Mouse (Mus musculus): ENCODE data around the gene Xpnpep1. TPM values are rescaled to one million over a fixed set of nuclear protein-coding genes. Genes with fewer than 3 reads are reported as not detected.

Gene Xpnpep1
- polyA plus RNA-seq, 1 experiment from 2014 or later: 85.5 TPM

DNA sequence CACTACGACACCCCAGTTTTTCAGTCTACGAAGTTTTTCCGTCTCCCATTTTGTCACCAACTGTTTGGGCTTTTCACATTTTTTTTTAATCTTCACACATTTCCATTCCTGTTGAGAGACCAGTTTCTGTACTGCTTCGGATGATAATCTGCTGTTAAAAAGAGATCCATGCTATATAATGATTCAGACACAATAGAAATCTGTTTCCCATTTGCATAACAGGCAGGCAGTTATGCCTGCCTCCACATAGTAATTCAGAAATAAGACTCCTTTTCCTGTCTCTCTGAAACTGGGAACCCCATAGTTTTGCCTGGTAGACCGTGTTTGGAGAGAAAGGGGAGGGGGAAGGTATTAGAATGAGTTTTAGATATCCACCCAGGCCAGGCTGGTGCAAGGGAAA, 31.6 kb upstream of the Xpnpep1 start:
- no peak overlapping the region for H3K27ac ChIP-seq (ENCODE audit: low read length)

DNA sequence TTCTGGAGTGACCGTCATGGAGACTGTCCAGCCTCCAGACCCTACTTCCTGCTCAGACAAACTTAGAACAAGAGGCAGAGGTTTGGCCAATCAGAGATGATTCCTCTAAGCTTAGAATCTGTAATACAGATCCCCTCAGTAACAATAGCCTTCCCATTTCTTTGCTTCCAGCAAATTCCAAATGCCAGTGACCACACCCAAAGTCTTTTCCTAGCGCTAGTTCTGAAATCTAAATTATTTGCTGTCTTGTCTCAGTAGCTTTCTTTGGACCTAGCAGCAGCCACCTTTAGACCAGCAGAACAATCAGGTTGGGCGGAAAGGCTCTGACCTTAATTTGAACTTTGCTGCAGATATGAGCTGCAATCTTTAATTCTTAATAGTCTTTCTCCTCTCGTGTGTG, 30.9 kb upstream of the Xpnpep1 start:
- no peaks in the 10 kb centered on the region for H3K36me3 ChIP-seq (ENCODE audit: control insufficient read depth, insufficient read depth)
- no peak overlapping the region for H3K27ac ChIP-seq (ENCODE audit: low read length)
- H3K9ac ChIP-seq (ENCODE audit: low read depth, low read length): no peak overlapping the region
- ATAC-seq (ENCODE audit: low read depth): no peak
- H3K4me3 ChIP-seq (ENCODE audit: low read depth, low read length): no peak overlapping the region
- WGBS (ENCODE audit: insufficient replicate concordance): 66% methylated on average over 4 of the region's 4 CpGs
- no peaks in the 10 kb centered on the region for H3K27me3 ChIP-seq (ENCODE audit: control insufficient read depth, insufficient read depth, low read depth, low read length)
- no peak overlapping the region for H3K4me2 ChIP-seq (ENCODE audit: low read depth, low read length)
- no peaks in the 10 kb centered on the region for H3K9me3 ChIP-seq (replicated peaks; ENCODE audit: control insufficient read depth, low read length)
- H3K4me1 ChIP-seq (ENCODE audit: control insufficient read depth, low read depth, low read length): no peaks in the 10 kb centered on the region

More for the DNA sequence above, 31.6 kb upstream of the Xpnpep1 start:
- Histone ChIP-seq H3K4me2 (ENCODE audit: low read depth, low read length) (no peak overlapping the region), H3K4me1 (ENCODE audit: control insufficient read depth, low read depth, low read length) (no peaks in the 10 kb centered on the region), H3K9ac (ENCODE audit: low read depth, low read length) (no peak overlapping the region), H3K9me3 (replicated peaks; ENCODE audit: control insufficient read depth, low read length) (no peaks in the 10 kb centered on the region), H3K4me3 (ENCODE audit: low read depth, low read length) (no peak overlapping the region), H3K27me3 (ENCODE audit: control insufficient read depth, insufficient read depth, low read depth, low read length) (no peaks in the 10 kb centered on the region), H3K36me3 (ENCODE audit: control insufficient read depth, insufficient read depth) (no peaks in the 10 kb centered on the region)
- 68% methylated on average over 5 of the region's 5 CpGs for WGBS (ENCODE audit: insufficient replicate concordance)
- no peak for ATAC-seq (ENCODE audit: low read depth)

DNA sequence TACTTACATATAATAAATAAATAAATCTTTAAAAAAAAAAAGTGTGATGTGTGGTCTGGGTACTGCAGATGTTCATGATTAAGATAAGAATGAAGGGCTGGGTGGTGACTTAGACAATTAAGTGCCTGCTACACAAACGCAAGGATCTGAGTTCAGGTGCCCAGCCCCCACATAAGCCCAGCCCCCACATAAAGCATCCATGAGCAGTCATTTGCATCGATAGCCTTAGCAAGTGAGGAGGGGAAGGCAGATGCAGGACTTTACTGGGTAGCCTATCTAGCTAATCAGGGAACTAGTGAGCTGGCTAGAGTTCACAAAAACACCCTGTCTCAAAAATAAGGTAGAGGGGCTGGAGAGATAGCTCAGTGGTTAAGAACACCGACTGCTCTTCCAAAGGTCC, 29.4 kb upstream of the Xpnpep1 start:
- Histone ChIP-seq H3K4me3 (ENCODE audit: low read depth, low read length) (no peak overlapping the region), H3K9ac (ENCODE audit: low read depth, low read length) (no peak overlapping the region), H3K36me3 (ENCODE audit: control insufficient read depth, insufficient read depth) (no peaks in the 10 kb centered on the region), H3K4me1 (ENCODE audit: control insufficient read depth, low read depth, low read length) (no peaks in the 10 kb centered on the region), H3K27me3 (ENCODE audit: control insufficient read depth, insufficient read depth, low read depth, low read length) (no peaks in the 10 kb centered on the region), H3K9me3 (replicated peaks; ENCODE audit: control insufficient read depth, low read length) (no peaks in the 10 kb centered on the region), H3K4me2 (ENCODE audit: low read depth, low read length) (no peak overlapping the region), H3K27ac (ENCODE audit: low read length) (no peak overlapping the region)
- 52% methylated on average over 3 of the region's 3 CpGs for WGBS (ENCODE audit: insufficient replicate concordance)
- ATAC-seq (ENCODE audit: low read depth): no peak

DNA sequence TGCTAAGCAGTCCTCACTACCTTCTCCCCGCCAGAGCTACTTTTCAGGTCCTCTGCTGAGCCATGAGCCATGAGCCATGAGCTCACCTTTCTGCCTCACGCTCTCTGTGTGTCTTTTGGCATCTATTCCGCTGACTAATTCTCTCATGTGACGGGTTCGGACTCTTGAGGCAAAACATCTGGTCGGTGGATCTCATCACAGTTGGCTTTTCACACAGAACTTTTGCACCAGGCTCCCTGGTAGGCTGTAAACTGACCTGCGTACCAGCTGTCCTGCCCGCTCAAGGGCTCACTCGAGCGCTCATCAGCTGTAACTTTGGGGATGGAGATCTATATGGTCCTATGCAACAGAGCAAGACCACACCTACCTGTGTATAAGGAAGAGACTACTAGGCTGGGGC, 26.9 kb upstream of the Xpnpep1 start:
- H3K9ac ChIP-seq (ENCODE audit: low read depth, low read length): no peak overlapping the region
- H3K27ac ChIP-seq (ENCODE audit: low read length): no peak overlapping the region
- no peaks in the 10 kb centered on the region for H3K27me3 ChIP-seq (ENCODE audit: control insufficient read depth, insufficient read depth, low read depth, low read length)
- no peaks in the 10 kb centered on the region for H3K36me3 ChIP-seq (ENCODE audit: control insufficient read depth, insufficient read depth)
- 58% methylated on average over 10 of the region's 10 CpGs for WGBS (ENCODE audit: insufficient replicate concordance)
- no peak overlapping the region for H3K4me3 ChIP-seq (ENCODE audit: low read depth, low read length)
- no peak for ATAC-seq (ENCODE audit: low read depth)
- H3K4me2 ChIP-seq (ENCODE audit: low read depth, low read length): no peak overlapping the region
- no peaks in the 10 kb centered on the region for H3K9me3 ChIP-seq (replicated peaks; ENCODE audit: control insufficient read depth, low read length)
- no peaks in the 10 kb centered on the region for H3K4me1 ChIP-seq (ENCODE audit: control insufficient read depth, low read depth, low read length)

DNA sequence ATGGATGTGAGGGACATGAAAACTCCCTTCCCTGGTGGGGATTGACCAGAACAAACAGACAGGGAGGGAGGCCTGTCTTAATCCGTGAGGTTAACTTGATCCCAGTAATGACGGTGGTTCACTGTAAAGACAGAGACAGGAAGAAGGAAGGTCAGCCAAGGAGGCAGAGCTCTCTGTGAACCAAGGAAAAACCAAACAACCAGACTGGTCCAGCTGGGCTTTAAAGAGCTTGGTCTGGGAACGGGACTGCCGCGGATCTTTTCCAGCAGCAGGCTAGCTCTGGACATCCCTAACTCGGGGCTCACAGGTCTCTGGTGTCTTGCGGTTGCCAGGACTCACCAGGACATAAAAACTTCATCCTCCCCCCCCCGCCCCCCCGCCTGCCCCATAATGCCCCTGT, 26.5 kb upstream of the Xpnpep1 start:
- Histone ChIP-seq H3K4me1 (ENCODE audit: control insufficient read depth, low read depth, low read length) (no peaks in the 10 kb centered on the region), H3K4me2 (ENCODE audit: low read depth, low read length) (no peak overlapping the region), H3K4me3 (ENCODE audit: low read depth, low read length) (no peak overlapping the region), H3K36me3 (ENCODE audit: control insufficient read depth, insufficient read depth) (no peaks in the 10 kb centered on the region), H3K9me3 (replicated peaks; ENCODE audit: control insufficient read depth, low read length) (no peaks in the 10 kb centered on the region), H3K27me3 (ENCODE audit: control insufficient read depth, insufficient read depth, low read depth, low read length) (no peaks in the 10 kb centered on the region), H3K27ac (ENCODE audit: low read length) (no peak overlapping the region), H3K9ac (ENCODE audit: low read depth, low read length) (no peak overlapping the region)
- no peak for ATAC-seq (ENCODE audit: low read depth)
- 56% methylated on average over 9 of the region's 9 CpGs for WGBS (ENCODE audit: insufficient replicate concordance)

DNA sequence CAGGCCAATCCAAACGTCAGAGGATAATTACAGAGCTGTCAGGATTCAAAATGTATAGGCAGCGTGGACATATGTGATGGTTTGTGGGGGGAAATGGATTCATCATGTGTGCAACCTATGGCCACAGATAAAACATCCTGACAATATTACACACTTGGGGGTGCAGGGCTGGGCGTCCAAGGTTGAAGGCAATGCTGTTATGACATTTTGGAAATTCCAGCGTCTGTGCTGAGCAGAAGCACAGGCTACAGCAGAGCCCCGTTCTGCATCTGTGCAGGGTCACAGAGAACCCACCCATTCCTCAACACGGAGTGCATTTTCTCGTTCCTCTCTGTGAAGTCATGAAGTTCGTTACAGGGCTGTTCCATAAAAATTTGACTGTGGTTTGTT, 25.0 kb upstream of the Xpnpep1 start:
- Histone ChIP-seq H3K27ac (ENCODE audit: low read length) (no peak overlapping the region), H3K4me3 (ENCODE audit: low read depth, low read length) (no peak overlapping the region), H3K9ac (ENCODE audit: low read depth, low read length) (no peak overlapping the region), H3K27me3 (ENCODE audit: control insufficient read depth, insufficient read depth, low read depth, low read length) (no peaks in the 10 kb centered on the region), H3K4me1 (ENCODE audit: control insufficient read depth, low read depth, low read length) (peaks cover 3% of the 10 kb centered on the region; the same call in 1 of the 2 replicates), H3K9me3 (replicated peaks; ENCODE audit: control insufficient read depth, low read length) (no peaks in the 10 kb centered on the region), H3K4me2 (ENCODE audit: low read depth, low read length) (no peak overlapping the region), H3K36me3 (ENCODE audit: control insufficient read depth, insufficient read depth) (no peaks in the 10 kb centered on the region)
- 61% methylated on average over 8 of the region's 8 CpGs for WGBS (ENCODE audit: insufficient replicate concordance)
- ATAC-seq (ENCODE audit: low read depth): no peak

DNA sequence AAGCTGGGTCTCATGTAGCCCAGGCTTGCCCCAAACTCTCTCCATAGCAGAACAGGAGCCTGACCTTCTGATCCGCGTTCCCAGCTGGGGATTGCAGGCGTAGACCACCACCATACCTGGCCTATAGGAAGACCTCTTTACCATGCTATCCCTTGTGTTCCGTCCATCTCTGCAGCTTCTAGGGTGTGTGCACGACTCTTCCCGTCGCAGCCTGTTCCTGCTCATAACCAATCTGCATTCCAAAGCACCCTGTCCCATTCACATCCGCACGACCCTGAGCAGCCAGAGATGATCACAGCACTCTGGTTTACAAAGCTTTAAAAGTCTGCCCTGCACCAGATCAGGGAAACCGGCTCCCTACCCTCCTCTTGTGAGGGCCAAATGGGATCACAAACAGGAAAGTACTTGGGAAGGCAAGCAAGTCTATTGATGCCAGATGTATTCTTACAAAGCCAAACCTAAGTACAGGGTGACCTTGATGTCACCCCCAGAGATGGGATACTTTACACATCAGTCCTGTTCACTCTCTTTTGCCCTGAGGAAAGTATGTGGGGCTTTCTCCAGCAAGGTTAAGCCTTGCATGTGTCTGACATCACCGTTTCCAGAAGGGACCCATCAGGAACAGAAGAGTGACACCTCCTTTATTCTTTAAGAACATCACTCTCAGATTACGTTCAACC, 24.4 kb upstream of the Xpnpep1 start:
- Histone ChIP-seq H3K4me3 (ENCODE audit: low read depth, low read length) (no peak overlapping the region), H3K27me3 (ENCODE audit: control insufficient read depth, insufficient read depth, low read depth, low read length) (no peaks in the 10 kb centered on the region), H3K4me2 (ENCODE audit: low read depth, low read length) (no peak overlapping the region), H3K9ac (ENCODE audit: low read depth, low read length) (no peak overlapping the region), H3K9me3 (replicated peaks; ENCODE audit: control insufficient read depth, low read length) (no peaks in the 10 kb centered on the region), H3K27ac (ENCODE audit: low read length) (no peak overlapping the region), H3K36me3 (ENCODE audit: control insufficient read depth, insufficient read depth) (no peaks in the 10 kb centered on the region), H3K4me1 (ENCODE audit: control insufficient read depth, low read depth, low read length) (peaks cover 8% of the 10 kb centered on the region)
- 75% methylated on average over 12 of the region's 12 CpGs for WGBS (ENCODE audit: insufficient replicate concordance)
- no peak for ATAC-seq (ENCODE audit: low read depth)

DNA sequence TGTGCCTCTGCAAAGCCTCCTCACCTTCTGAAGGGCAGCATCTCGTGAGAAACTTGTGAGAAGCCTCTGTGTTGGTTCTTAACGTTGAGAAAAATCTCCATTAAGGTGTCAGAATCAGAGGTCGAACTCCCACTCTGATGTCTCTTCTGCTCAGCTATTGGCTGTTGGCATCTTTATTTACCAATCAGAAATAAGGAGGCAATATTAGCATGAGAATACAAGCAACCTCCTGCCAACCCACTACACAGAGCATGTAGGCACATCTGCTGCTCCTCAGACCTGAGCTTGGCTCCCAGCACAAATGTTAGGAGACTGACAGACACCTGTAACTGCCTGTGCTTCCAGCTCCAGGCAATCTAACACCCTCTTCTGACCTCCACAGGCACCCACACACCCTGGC, 22.0 kb upstream of the Xpnpep1 start:
- Histone ChIP-seq H3K4me2 (ENCODE audit: low read depth, low read length) (no peak overlapping the region), H3K27ac (ENCODE audit: low read length) (no peak overlapping the region), H3K4me3 (ENCODE audit: low read depth, low read length) (no peak overlapping the region), H3K9me3 (replicated peaks; ENCODE audit: control insufficient read depth, low read length) (no peaks in the 10 kb centered on the region), H3K9ac (ENCODE audit: low read depth, low read length) (no peak overlapping the region), H3K4me1 (ENCODE audit: control insufficient read depth, low read depth, low read length) (peaks cover 24% of the 10 kb centered on the region), H3K27me3 (ENCODE audit: control insufficient read depth, insufficient read depth, low read depth, low read length) (no peaks in the 10 kb centered on the region), H3K36me3 (ENCODE audit: control insufficient read depth, insufficient read depth) (no peaks in the 10 kb centered on the region)
- WGBS (ENCODE audit: insufficient replicate concordance): 42% methylated on average over 3 of the region's 3 CpGs
- ATAC-seq (ENCODE audit: low read depth): no peak

DNA sequence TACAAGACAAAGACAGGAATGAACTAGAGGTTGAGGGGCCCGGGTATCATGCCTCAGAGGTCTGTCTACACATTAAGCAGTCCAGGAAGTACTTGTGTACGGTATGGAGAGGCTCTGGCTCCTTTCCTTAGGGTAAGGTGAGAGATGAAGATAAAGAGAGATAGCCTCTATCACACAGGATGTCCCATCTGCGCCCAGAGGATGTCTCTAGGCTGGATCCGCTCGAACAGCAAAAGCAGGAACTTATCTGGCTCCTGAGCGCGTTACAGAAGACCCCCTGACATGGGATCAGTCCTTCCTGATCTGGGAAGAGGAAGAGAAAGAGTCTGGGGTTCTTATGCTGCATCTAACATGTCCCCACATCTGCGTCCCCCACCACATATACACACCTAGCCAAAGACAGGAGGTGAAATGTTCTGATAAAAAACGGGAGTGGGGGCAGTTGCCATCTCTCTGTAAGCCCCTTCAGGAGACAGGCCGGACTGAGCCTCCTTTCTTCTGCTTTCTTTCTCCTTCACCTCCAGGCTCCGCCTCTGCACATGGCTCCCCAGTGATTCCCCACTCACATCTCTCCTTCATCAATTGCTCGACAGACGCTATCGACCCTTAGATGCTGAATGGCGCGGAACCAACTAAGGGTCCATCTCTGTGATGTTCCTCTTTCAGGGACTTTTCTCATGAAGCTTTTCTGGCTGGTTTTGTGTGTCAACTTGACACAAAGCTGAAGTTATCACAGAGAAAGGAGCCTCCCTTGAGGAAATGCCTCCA, 19.5 kb upstream of the Xpnpep1 start:
- ATAC-seq (ENCODE audit: low read depth): peak; percentile 80
- Histone ChIP-seq H3K27me3 (ENCODE audit: control insufficient read depth, insufficient read depth, low read depth, low read length) (no peaks in the 10 kb centered on the region), H3K27ac (ENCODE audit: low read length) (peak overlapping the region; percentile 95), H3K9me3 (replicated peaks; ENCODE audit: control insufficient read depth, low read length) (no peaks in the 10 kb centered on the region), H3K4me3 (ENCODE audit: low read depth, low read length) (no peak overlapping the region), H3K9ac (ENCODE audit: low read depth, low read length) (peak overlapping the region; percentile 43), H3K4me2 (ENCODE audit: low read depth, low read length) (peak overlapping the region; percentile 52), H3K36me3 (ENCODE audit: control insufficient read depth, insufficient read depth) (no peaks in the 10 kb centered on the region), H3K4me1 (ENCODE audit: control insufficient read depth, low read depth, low read length) (peaks cover 24% of the 10 kb centered on the region)
- 51% methylated on average over 16 of the region's 16 CpGs for WGBS (ENCODE audit: insufficient replicate concordance)
